Mouse (Mus musculus) midbrain, embryonic 11.5 days (tissue): ENCODE data around the gene Abca16. TPM values are rescaled to one million over a fixed set of nuclear protein-coding genes. Genes with fewer than 3 reads are reported as not detected.

Experiments used
- ATAC-seq: fragments of 200-750 bp; cut with Nextera tagmentation; 2 replicates; pipeline ENCODE4 v1.8.0; 2017; ENCODE audit warnings: moderate TSS enrichment, moderate library complexity; ENCODE audit not compliant: low FRiP score
- DNase-seq: peaks from one replicate; pipeline ENCODE4 v3.0.0; 2015; ENCODE audit warnings: low spot score; ENCODE audit errors: missing footprints
- H3K27ac ChIP-seq: fragments of 300-500 bp; sonication (generic); 2 replicates; pipeline ENCODE4 v1.5.1; 2014; ENCODE audit warnings: low read depth, low read length
- H3K27me3 ChIP-seq: fragments of 300-500 bp; sonication (generic); 2 replicates; pipeline ENCODE4 v1.6.1; 2014; ENCODE audit warnings: mild to moderate bottlenecking, low read length, moderate library complexity, mixed read lengths; ENCODE audit not compliant: control insufficient read depth, insufficient read depth
- H3K36me3 ChIP-seq: fragments of 300-500 bp; sonication (generic); 2 replicates; pipeline ENCODE4 v1.6.1; 2014; ENCODE audit warnings: mild to moderate bottlenecking, low read length, moderate library complexity, mixed read lengths; ENCODE audit not compliant: control insufficient read depth, insufficient read depth
- H3K4me1 ChIP-seq: fragments of 300-500 bp; sonication (generic); 2 replicates; pipeline ENCODE4 v1.6.1; 2014; ENCODE audit warnings: low read length; ENCODE audit not compliant: control insufficient read depth, insufficient read depth
- H3K4me2 ChIP-seq: fragments of 300-500 bp; sonication (generic); 2 replicates; pipeline ENCODE4 v1.6.1; 2014; ENCODE audit warnings: mild to moderate bottlenecking, moderate library complexity
- H3K4me3 ChIP-seq: fragments of 300-500 bp; sonication (generic); 2 replicates; pipeline ENCODE4 v1.5.1; 2014; ENCODE audit warnings: low read depth, low read length
- H3K9ac ChIP-seq: fragments of 300-500 bp; sonication (generic); 2 replicates; pipeline ENCODE4 v1.6.1; 2014; ENCODE audit warnings: low read length
- H3K9me3 ChIP-seq: fragments of 300-500 bp; sonication (generic); 2 replicates; pipeline ENCODE4 v1.6.1; 2016; ENCODE audit warnings: low read length; ENCODE audit not compliant: control insufficient read depth
- WGBS: fragments of 180-500 bp; shearing (Covaris S2); extraction: QIAGEN DNeasy Blood & Tissue Kit; methylation state at CpG from one replicate; pipeline ENCODE4 v1.1.7; 2014; 5-methylcytosine and 5-hydroxymethylcytosine counted together
- polyA plus RNA-seq: library from polyadenylated mRNA; unstranded; fragments of >200 nt; fragmentation: Nextera tagmentation; extraction: Ambion mirVana; gene quantifications from 2 replicates; pipeline ENCODE4 v1.2.1, GENCODE M21; 2014

The Abca16 gene
- not detected in 2 replicates for polyA plus RNA-seq

- no peaks in the 10 kb centered on the region for H3K36me3 ChIP-seq
- no peak within 1 kb of the TSS for H3K27ac ChIP-seq
- no peaks in the 10 kb centered on the region for H3K4me1 ChIP-seq
- H3K27me3 ChIP-seq: no peaks in the 10 kb centered on the region
- no peak for ATAC-seq
- no peak within 1 kb of the TSS for H3K9ac ChIP-seq
- H3K4me3 ChIP-seq: no peak within 1 kb of the TSS
- H3K4me2 ChIP-seq: no peak within 1 kb of the TSS
- WGBS: 84% methylated on average over 10 of the region's 10 CpGs
- H3K9me3 ChIP-seq: no peaks in the 10 kb centered on the region
- no peak for DNase-seq
Observed at GRCm38 (mm10) chr7:120409447-120409846, at the start of gene Abca16. Gene Abca16, plus strand, starts transcription at chr7:120409647.

DNA sequence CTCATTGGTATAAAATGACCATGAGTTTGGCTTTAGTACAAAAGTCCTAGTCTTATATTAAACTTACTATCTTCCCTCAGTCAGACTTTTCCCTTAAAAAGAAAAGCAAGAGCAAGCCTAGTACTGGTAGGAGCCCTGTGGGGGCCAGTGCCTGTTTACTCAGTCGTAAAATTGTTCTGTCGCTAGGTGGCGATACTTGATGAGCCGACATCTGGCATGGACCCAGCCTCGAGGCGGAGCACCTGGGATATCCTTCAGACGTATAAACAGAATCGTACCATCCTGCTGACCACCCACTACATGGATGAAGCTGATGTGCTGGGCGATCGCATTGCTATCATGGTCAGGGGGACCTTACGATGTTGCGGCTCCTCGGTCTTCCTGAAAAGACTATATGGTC, 48.3 kb upstream of the Abca16 start:
- H3K27me3 ChIP-seq: no peaks in the 10 kb centered on the region
- DNase-seq: no peak
- no peak overlapping the region for H3K27ac ChIP-seq
- H3K9me3 ChIP-seq: no peaks in the 10 kb centered on the region
- 0 out of 2 replicates have a peak, but pooled peaks have one; percentile 58 for ATAC-seq
- no peak overlapping the region for H3K9ac ChIP-seq
- WGBS: 37% methylated on average over 13 of the region's 13 CpGs
- H3K4me3 ChIP-seq: no peak overlapping the region
- H3K4me2 ChIP-seq: no peak overlapping the region
- no peaks in the 10 kb centered on the region for H3K36me3 ChIP-seq
- no peaks in the 10 kb centered on the region for H3K4me1 ChIP-seq

- Histone ChIP-seq H3K9ac (no peak overlapping the region), H3K9me3 (no peaks in the 10 kb centered on the region), H3K36me3 (no peaks in the 10 kb centered on the region), H3K27ac (no peak overlapping the region), H3K4me3 (no peak overlapping the region), H3K4me1 (no peaks in the 10 kb centered on the region), H3K4me2 (no peak overlapping the region), H3K27me3 (no peaks in the 10 kb centered on the region)
- ATAC-seq (no peak), DNase-seq (no peak)
- WGBS: 95% methylated on average over 1 of the region's 1 CpGs
Observed at GRCm38 (mm10) chr7:120412391-120412790, 2.9 kb downstream of the Abca16 start.

DNA sequence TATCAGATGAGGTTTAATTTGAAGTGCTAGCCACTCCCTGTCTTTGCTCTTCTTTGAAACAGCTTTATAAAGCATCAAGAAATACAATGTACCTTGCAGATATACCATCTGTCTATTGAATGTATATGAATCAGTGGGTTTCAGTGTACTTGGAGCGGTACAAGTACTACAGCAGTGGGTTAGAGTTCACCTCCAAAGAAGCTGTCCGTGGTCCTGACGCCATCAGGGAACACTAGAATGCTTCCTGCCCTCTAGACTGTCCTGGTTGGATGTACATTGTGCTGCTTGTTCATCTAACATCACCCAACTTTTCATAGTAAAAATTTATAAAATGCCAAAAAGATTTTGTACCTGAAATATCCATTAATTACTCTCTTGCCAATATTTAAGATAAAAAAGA, 17.2 kb downstream of the Abca16 start:
- Histone ChIP-seq H3K27ac (no peak overlapping the region), H3K9me3 (no peaks in the 10 kb centered on the region), H3K27me3 (no peaks in the 10 kb centered on the region), H3K9ac (no peak overlapping the region), H3K4me2 (no peak overlapping the region), H3K4me3 (no peak overlapping the region), H3K36me3 (no peaks in the 10 kb centered on the region), H3K4me1 (no peaks in the 10 kb centered on the region)
- ATAC-seq (no peak), DNase-seq (no peak)
- 29% methylated on average over 3 of the region's 3 CpGs for WGBS

DNA sequence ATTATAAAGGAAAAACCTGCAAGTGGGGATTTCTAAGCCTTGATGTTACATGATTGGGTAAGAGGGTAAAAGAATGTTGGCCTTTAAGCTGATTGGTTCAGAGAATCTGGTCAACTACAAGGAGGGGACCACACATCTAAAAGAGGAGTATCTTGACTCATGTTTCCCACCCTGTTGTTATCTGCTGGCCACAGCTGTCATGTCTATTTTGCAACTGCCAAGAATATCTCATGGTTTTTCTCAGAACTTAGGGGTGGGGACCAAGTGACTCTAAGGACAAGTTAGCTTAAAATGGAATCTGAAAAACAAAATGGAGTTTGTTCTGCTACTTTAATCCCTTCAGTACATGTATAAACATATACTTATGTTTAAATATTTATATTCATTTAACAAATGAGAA, 22.0 kb downstream of the Abca16 start:
- no peaks in the 10 kb centered on the region for H3K36me3 ChIP-seq
- no peak overlapping the region for H3K9ac ChIP-seq
- no peaks in the 10 kb centered on the region for H3K9me3 ChIP-seq
- H3K27me3 ChIP-seq: no peaks in the 10 kb centered on the region
- H3K4me2 ChIP-seq: no peak overlapping the region
- no peak for DNase-seq
- no peak overlapping the region for H3K4me3 ChIP-seq
- ATAC-seq: no peak
- no peaks in the 10 kb centered on the region for H3K4me1 ChIP-seq
- no peak overlapping the region for H3K27ac ChIP-seq

GRCm38 (mm10) chr7:120503891-120504662, 94.6 kb downstream of the Abca16 start:
- Histone ChIP-seq H3K4me3 (peak overlapping the region; percentile 37), H3K27ac (no peak overlapping the region; the same call in 1 of the 2 replicates), H3K27me3 (no peaks in the 10 kb centered on the region), H3K9me3 (no peaks in the 10 kb centered on the region), H3K36me3 (no peaks in the 10 kb centered on the region), H3K4me2 (peak overlapping the region; percentile 69), H3K9ac (peak overlapping the region; percentile 69), H3K4me1 (no peaks in the 10 kb centered on the region)
- DNase-seq (no peak), ATAC-seq (peak; percentile 94)
- WGBS: 15% methylated on average over 24 of the region's 31 CpGs

- Histone ChIP-seq H3K4me3 (peak overlapping the region; percentile 37), H3K27ac (no peak overlapping the region; the same call in 1 of the 2 replicates), H3K4me1 (no peaks in the 10 kb centered on the region), H3K27me3 (no peaks in the 10 kb centered on the region), H3K4me2 (peak overlapping the region; percentile 69), H3K9me3 (no peaks in the 10 kb centered on the region), H3K9ac (peak overlapping the region; percentile 69), H3K36me3 (no peaks in the 10 kb centered on the region)
- 27% methylated on average over 5 of the region's 5 CpGs for WGBS
- DNase-seq (peak; percentile 93), ATAC-seq (peak; percentile 64; the same call in 1 of the 2 replicates)
Observed at GRCm38 (mm10) chr7:120504663-120504979, 95.2 kb downstream of the Abca16 start.

DNA sequence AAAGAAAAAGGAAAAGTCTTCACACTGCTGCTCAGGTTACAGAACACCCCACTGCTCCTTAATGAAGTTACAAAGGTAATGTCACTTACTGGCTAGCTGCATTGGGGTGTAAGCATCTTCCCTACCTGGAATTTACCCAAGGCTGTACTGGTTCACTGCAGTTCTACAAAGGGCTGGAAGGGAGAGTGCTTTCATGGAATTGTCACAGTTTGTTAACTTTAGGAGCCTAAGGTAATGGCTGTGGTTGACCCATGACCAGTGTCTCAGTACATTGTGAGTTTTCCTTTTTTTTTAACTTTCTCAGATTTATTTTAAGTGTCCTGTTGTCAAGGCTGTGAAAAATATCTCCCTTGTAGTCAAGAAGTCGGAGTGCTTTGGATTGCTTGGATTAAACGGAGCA, 125.4 kb downstream of the Abca16 start:
- H3K4me2 ChIP-seq: no peak overlapping the region
- H3K4me1 ChIP-seq: no peaks in the 10 kb centered on the region
- 88% methylated on average over 2 of the region's 2 CpGs for WGBS
- no peak overlapping the region for H3K4me3 ChIP-seq
- ATAC-seq: no peak
- DNase-seq: no peak
- no peak overlapping the region for H3K27ac ChIP-seq
- H3K27me3 ChIP-seq: no peaks in the 10 kb centered on the region
- no peaks in the 10 kb centered on the region for H3K36me3 ChIP-seq
- H3K9ac ChIP-seq: no peak overlapping the region
- H3K9me3 ChIP-seq: no peaks in the 10 kb centered on the region

- ATAC-seq (peak; percentile 93), DNase-seq (peak; percentile 88)
- Histone ChIP-seq H3K4me2 (peak overlapping the region; percentile 34), H3K36me3 (no peaks in the 10 kb centered on the region), H3K27ac (no peak overlapping the region), H3K9ac (no peak overlapping the region), H3K4me1 (no peaks in the 10 kb centered on the region), H3K27me3 (no peaks in the 10 kb centered on the region), H3K4me3 (peak overlapping the region; percentile 10; the same call in 1 of the 2 replicates), H3K9me3 (no peaks in the 10 kb centered on the region)
- WGBS: 38% methylated on average over 12 of the region's 12 CpGs
Observed at GRCm38 (mm10) chr7:120552479-120553180, 143.2 kb downstream of the Abca16 start.
